Mouse (Mus musculus): ENCODE data around the gene Slc25a22. TPM values are rescaled to one million over a fixed set of nuclear protein-coding genes. Genes with fewer than 3 reads are reported as not detected.

Slc25a22 gene
- polyA plus RNA-seq, 1 experiment, result 145 TPM

DNA sequence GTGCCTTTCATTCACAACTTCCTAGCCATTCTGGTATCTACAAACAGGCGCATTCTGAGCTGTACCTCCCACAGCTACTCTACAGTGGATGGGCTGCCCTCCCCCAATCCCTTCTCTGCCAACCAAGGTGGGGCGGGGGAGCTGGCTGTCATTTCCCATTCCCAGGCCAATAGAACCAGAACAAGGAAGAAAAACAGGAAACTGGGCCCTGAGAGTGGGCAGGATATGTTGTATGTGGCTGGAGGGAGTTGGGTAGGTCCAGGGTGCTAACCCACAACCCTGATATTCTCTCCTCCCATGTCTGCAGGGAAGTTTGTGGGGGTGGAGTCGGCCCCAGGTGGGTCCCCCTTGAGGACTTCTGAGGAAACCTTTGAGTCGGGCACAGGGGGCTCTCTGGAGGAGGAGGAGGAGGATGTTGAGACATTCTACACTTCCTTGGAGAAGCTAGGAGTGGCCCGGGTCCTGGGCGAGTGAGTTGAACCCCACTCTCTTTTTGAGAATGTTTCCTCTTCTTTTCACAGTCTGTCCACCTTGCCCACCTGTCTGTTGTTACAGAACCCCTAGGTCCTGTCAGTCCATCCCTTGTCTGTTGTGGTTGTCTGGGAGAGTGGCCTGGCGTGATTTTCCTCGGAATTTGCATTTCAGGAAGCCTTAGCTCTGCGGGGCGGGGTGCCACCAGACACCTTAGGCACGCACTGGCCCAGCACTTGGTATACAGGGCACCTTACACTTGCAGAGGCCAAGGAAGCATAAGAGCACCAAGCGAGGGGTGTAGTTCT lies 26.3 kb upstream of the Slc25a22 start:
- no peak for DNase-seq (ENCODE audit: low read depth)
- no peak for TF ChIP-seq POLR2A (IDR thresholded peaks at IDR 0.05; ENCODE audit: borderline replicate concordance, extremely low read depth, insufficient read depth, insufficient read length, poor library complexity, severe bottlenecking)
- no peak for TF ChIP-seq CTCF (IDR thresholded peaks at IDR 0.05; ENCODE audit: borderline replicate concordance, extremely low read depth, insufficient read depth, insufficient read length)

DNA sequence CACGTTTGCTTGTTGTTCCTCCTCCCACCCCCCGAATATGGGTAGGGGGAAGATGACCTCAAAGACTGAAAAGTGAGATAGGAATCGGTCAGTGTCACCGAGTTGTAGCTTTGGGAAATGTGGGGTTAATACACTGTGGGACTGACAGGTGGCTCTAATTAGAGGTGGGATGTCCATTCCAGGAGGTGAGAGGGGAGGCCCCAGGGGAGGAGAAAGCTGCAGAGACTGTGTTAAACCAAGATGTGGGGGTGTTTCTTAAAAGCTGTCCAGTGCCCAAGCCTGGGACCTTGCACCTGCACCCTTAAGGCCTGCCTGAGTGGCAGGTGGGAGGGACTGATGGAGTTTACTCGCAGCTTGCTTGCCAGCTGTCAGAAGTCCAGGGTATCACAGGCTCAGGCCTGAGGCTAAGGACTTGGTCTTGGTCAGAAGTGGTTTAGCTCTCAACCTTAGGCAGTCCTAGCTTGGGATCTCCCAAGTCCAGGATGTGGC lies 24.7 kb upstream of the Slc25a22 start:
- TF ChIP-seq POLR2A (IDR thresholded peaks at IDR 0.05; ENCODE audit: borderline replicate concordance, extremely low read depth, insufficient read depth, insufficient read length, poor library complexity, severe bottlenecking), result no peak
- TF ChIP-seq CTCF (IDR thresholded peaks at IDR 0.05; ENCODE audit: borderline replicate concordance, extremely low read depth, insufficient read depth, insufficient read length), result no peak
- no peak for DNase-seq (ENCODE audit: low read depth)

DNA sequence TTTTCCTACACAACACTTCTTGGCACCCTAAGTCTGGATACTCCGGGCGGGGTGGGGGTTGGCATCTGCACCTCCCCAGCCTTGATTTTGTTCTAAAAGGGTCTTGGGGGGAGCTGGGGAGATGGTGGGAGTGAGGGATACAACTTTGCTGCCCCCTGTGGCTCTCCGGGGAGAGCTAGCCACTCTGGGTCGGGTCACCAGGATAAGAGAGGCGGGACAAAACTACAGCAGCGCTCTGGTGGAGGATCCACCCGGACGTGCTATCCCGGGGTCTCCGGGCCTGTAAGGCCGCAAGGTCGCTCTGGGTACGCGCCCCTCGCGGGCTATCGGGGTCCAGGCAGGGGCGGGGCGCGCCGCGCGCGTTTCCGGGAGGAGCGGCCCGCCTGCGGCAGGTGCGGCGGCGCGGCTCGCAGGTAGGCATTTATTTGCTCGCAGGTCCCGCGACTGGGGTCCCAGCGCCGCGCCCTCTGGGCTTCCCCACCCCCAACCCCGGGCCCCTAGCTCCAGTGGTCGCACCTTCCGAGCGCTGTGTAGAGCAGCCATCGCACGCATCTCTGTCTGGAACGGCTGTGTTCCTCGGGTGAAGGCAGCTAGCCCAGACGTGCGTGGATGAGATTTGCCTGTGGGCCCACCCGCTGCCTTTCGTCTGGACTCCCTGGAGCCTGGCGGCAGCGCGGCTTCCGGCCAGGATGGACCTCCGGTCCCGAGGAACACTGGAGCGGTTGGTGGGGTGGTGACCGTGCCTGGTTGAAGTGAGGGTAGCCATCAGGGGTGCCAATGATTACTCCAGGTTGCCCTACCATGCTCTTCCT lies 24.0 kb upstream of the Slc25a22 start:
- TF ChIP-seq CTCF (IDR thresholded peaks at IDR 0.05; ENCODE audit: borderline replicate concordance, extremely low read depth, insufficient read depth, insufficient read length), result no peak
- no peak for TF ChIP-seq POLR2A (IDR thresholded peaks at IDR 0.05; ENCODE audit: borderline replicate concordance, extremely low read depth, insufficient read depth, insufficient read length, poor library complexity, severe bottlenecking)
- DNase-seq (ENCODE audit: low read depth), result no peak

DNA sequence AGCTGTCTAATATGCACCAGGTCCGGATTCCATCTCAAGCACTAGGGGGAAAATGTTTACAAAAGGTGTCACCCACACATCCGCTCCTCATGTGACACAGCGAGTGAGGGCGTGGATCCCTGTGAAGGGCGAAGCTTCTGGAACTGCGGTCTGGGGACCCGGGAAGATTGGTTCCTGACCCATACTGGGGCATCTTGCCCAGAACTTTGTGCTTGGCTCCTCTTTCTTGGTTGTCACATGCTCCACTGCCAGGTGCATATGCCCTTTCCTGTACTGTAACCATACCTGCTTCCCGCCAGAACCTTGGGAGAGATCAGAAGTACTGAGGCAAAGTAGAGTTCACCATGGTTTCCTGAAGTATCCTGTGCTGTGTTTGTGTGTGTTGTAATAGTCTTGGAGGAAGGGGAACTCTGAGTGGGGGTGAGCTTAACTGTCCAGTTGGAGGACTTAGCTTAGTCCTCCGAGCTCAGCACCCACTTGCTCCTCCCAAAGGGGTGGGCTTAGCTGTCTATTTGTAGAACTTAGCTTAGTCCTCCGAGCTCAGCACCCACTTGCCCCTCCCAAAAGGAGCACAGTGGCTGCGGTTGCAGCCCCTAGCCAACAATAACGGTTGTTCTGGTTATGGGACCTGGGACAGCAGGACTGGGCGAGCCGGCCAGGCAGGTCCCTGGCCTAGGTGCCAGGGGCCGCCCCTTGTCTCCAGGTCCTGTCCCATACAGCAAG lies 22.9 kb upstream of the Slc25a22 start, which contains the start of gene Cracr2b:
TSS of gene Cracr2b (plus strand) at position 704 of the 723 bp plus-strand sequence.
- no peak for DNase-seq (ENCODE audit: low read depth)
- no peak for TF ChIP-seq CTCF (IDR thresholded peaks at IDR 0.05; ENCODE audit: borderline replicate concordance, extremely low read depth, insufficient read depth, insufficient read length)
- no peak for TF ChIP-seq POLR2A (IDR thresholded peaks at IDR 0.05; ENCODE audit: borderline replicate concordance, extremely low read depth, insufficient read depth, insufficient read length, poor library complexity, severe bottlenecking)

DNA sequence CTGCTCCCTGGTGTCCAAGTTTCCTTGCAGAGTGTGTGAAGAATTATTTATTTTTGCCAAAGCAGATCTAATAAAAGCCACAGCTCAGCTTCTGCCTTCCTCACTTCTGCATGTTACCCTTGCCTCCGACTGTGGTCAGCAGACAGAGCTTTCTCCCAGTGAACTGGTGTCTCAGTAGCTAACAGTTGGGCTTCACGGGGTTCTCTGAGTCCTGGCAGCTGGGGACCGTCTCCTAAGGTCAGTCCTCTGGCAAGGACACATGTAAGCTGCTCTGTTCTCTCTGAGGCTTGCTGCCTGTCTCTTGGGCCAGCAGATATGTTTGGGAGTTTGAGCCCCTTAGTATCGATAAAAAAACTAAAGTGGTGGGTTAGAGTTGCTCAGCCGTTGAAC lies 22.3 kb upstream of the Slc25a22 start:
- DNase-seq (ENCODE audit: low read depth), result no peak
- TF ChIP-seq CTCF (IDR thresholded peaks at IDR 0.05; ENCODE audit: borderline replicate concordance, extremely low read depth, insufficient read depth, insufficient read length), result no peak
- no peak for TF ChIP-seq POLR2A (IDR thresholded peaks at IDR 0.05; ENCODE audit: borderline replicate concordance, extremely low read depth, insufficient read depth, insufficient read length, poor library complexity, severe bottlenecking)

DNA sequence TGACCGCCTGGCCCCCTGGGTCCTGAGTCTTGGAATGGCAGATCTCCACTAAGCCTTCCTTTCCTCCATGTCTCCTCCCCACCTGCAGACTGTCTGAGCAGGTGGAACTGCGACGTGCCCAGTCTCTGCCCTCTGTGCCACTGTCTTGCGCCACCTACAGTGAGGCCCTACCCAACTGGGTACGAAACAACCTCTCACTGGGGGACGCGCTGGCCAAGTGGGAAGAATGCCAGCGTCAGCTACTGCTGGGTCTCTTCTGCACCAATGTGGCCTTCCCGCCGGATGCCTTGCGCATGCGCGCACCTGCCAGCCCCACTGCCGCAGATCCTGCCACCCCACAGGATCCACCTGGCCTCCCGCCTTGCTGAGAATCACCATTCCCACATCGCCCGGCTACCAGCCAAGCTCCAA lies 21.6 kb upstream of the Slc25a22 start:
- DNase-seq (ENCODE audit: low read depth), result no peak

DNA sequence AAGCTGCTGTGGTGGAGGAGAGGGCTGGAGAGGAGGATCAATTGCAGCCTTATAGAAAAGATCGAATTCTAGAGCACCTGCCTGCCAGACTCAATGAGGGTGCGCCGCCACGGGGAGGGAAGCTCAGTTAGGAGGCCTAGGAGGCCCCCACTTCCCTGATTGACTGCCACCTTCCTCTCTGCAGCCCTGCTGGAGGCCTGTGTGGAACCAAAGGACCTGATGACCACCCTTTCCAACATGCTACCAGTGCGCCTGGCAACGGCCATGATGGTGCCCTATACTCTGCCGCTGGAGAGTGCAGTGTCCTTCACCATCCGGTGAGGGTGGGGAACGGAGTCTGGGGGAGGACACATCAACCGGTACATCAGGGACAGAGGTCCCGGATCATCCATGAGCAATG lies 21.0 kb upstream of the Slc25a22 start:
- DNase-seq (ENCODE audit: low read depth), result no peak

More for the DNA sequence above, 21.6 kb upstream of the Slc25a22 start:
- no peak for TF ChIP-seq CTCF (IDR thresholded peaks at IDR 0.05; ENCODE audit: borderline replicate concordance, extremely low read depth, insufficient read depth, insufficient read length)
- TF ChIP-seq POLR2A (IDR thresholded peaks at IDR 0.05; ENCODE audit: borderline replicate concordance, extremely low read depth, insufficient read depth, insufficient read length, poor library complexity, severe bottlenecking), result no peak

GRCm38 (mm10) chr7:141457986-141458660 lies 20.4 kb upstream of the Slc25a22 start:
- TF ChIP-seq CTCF (IDR thresholded peaks at IDR 0.05; ENCODE audit: borderline replicate concordance, extremely low read depth, insufficient read depth, insufficient read length) (peak; percentile 55), POLR2A (IDR thresholded peaks at IDR 0.05; ENCODE audit: borderline replicate concordance, extremely low read depth, insufficient read depth, insufficient read length, poor library complexity, severe bottlenecking) (no peak)
- DNase-seq (ENCODE audit: low read depth), result no peak

More for the DNA sequence above, 21.0 kb upstream of the Slc25a22 start:
- TF ChIP-seq POLR2A (IDR thresholded peaks at IDR 0.05; ENCODE audit: borderline replicate concordance, extremely low read depth, insufficient read depth, insufficient read length, poor library complexity, severe bottlenecking), result no peak
- no peak for TF ChIP-seq CTCF (IDR thresholded peaks at IDR 0.05; ENCODE audit: borderline replicate concordance, extremely low read depth, insufficient read depth, insufficient read length)

GRCm38 (mm10) chr7:141457236-141457635 lies 19.5 kb upstream of the Slc25a22 start:
- TF ChIP-seq POLR2A (IDR thresholded peaks at IDR 0.05; ENCODE audit: borderline replicate concordance, extremely low read depth, insufficient read depth, insufficient read length, poor library complexity, severe bottlenecking), result no peak
- TF ChIP-seq CTCF (IDR thresholded peaks at IDR 0.05; ENCODE audit: borderline replicate concordance, extremely low read depth, insufficient read depth, insufficient read length), result no peak
- DNase-seq (ENCODE audit: low read depth), result no peak

DNA sequence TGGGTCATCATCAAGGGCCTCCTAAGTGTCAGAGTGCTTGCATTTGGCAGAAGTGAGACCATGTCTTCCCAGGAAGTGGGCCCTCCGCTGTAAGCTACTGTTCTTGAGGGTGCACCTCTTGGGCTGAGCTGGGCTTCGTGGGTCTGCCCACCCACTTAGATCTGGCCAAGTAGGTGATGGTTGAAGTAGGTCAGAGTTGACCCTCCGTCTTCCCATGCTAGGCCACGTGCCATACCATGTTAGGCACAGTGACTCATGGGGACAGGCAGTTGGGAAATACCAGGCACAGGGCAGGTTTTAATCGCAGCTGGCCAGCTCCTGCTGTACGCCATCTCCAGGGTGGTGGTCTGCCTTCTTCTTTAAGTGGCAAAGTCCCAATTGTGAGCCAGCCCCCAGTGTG lies 19.0 kb upstream of the Slc25a22 start:
- TF ChIP-seq POLR2A (IDR thresholded peaks at IDR 0.05; ENCODE audit: borderline replicate concordance, extremely low read depth, insufficient read depth, insufficient read length, poor library complexity, severe bottlenecking), result no peak
- no peak for TF ChIP-seq CTCF (IDR thresholded peaks at IDR 0.05; ENCODE audit: borderline replicate concordance, extremely low read depth, insufficient read depth, insufficient read length)
- no peak for DNase-seq (ENCODE audit: low read depth)
